Mouse (Mus musculus) limb, embryonic 11.5 days (tissue): ENCODE data around the gene Slc26a11. TPM values are rescaled to one million over a fixed set of nuclear protein-coding genes. Genes with fewer than 3 reads are reported as not detected.

Experiments
- ATAC-seq: fragments of 200-750 bp; cut with Nextera tagmentation; 2 replicates; pipeline ENCODE4 v1.8.0; 2017; ENCODE audit warnings: low read depth; ENCODE audit not compliant: insufficient number of reproducible peaks, low FRiP score, low TSS enrichment
- DNase-seq: peaks from one replicate; pipeline ENCODE4 v3.0.0-alpha.2; 2015; ENCODE audit warnings: low spot score
- H3K27ac ChIP-seq: fragments of 300-500 bp; sonication (generic); replicated peaks from 2 replicates; pipeline ENCODE4 v1.5.1; 2014; ENCODE audit warnings: low read depth, mild to moderate bottlenecking, low read length
- H3K27me3 ChIP-seq: fragments of 300-500 bp; sonication (generic); 2 replicates; pipeline ENCODE4 v1.6.1; 2014; ENCODE audit warnings: mild to moderate bottlenecking, low read length, mixed read lengths; ENCODE audit not compliant: control insufficient read depth, insufficient read depth
- H3K36me3 ChIP-seq: fragments of 300-500 bp; sonication (generic); 2 replicates; pipeline ENCODE4 v1.6.1; 2014; ENCODE audit warnings: mild to moderate bottlenecking, low read length, moderate library complexity, mixed read lengths; ENCODE audit not compliant: control insufficient read depth, insufficient read depth
- H3K4me1 ChIP-seq: fragments of 300-500 bp; sonication (generic); 2 replicates; pipeline ENCODE4 v1.6.1; 2014; ENCODE audit warnings: low read length, mixed read lengths; ENCODE audit not compliant: control insufficient read depth, insufficient read depth
- H3K4me2 ChIP-seq: fragments of 300-500 bp; sonication (generic); 2 replicates; pipeline ENCODE4 v1.6.1; 2014; ENCODE audit warnings: low read depth, mild to moderate bottlenecking, moderate library complexity; ENCODE audit not compliant: severe bottlenecking
- H3K4me3 ChIP-seq: fragments of 300-500 bp; sonication (generic); 2 replicates; pipeline ENCODE4 v1.5.1; 2014; ENCODE audit warnings: low read depth, low read length
- H3K9ac ChIP-seq: fragments of 300-500 bp; sonication (generic); 2 replicates; pipeline ENCODE4 v1.6.1; 2014; ENCODE audit warnings: mild to moderate bottlenecking, low read length
- H3K9me3 ChIP-seq: fragments of 300-500 bp; sonication (generic); 2 replicates; pipeline ENCODE4 v1.6.1; 2016; ENCODE audit warnings: low read length; ENCODE audit not compliant: control insufficient read depth
- WGBS: fragments of 180-500 bp; shearing (Covaris S2); extraction: QIAGEN DNeasy Blood & Tissue Kit; methylation state at CpG from one replicate; pipeline ENCODE4 v1.1.7; 2014; 5-methylcytosine and 5-hydroxymethylcytosine counted together
- polyA plus RNA-seq: library from polyadenylated mRNA; unstranded; fragments of >200 nt; fragmentation: Nextera tagmentation; extraction: Ambion mirVana; gene quantifications from 2 replicates; pipeline ENCODE4 v1.2.1, GENCODE M21; 2014

Slc26a11 gene
- polyA plus RNA-seq, 1 experiment from 2014 or later, result 7.4 TPM

- ATAC-seq (no peak), DNase-seq (peak; percentile 61)
- peak overlapping the region; percentile 64 for H3K4me3 ChIP-seq
- peak overlapping the region; percentile 98 for H3K4me2 ChIP-seq
- H3K9me3 ChIP-seq, result no peaks in the 10 kb centered on the region
- peak overlapping the region; percentile 50 for H3K9ac ChIP-seq
- WGBS, result 2% methylated on average over 53 of the region's 53 CpGs
- H3K27me3 ChIP-seq, result peaks cover 28% of the 10 kb centered on the region
- H3K36me3 ChIP-seq, result no peaks in the 10 kb centered on the region
- H3K27ac ChIP-seq, result no peak overlapping the region
- H3K4me1 ChIP-seq, result peaks cover 11% of the 10 kb centered on the region
Observed at GRCm38 (mm10) chr11:119390271-119391231, 35.2 kb downstream of the Slc26a11 start.

DNA sequence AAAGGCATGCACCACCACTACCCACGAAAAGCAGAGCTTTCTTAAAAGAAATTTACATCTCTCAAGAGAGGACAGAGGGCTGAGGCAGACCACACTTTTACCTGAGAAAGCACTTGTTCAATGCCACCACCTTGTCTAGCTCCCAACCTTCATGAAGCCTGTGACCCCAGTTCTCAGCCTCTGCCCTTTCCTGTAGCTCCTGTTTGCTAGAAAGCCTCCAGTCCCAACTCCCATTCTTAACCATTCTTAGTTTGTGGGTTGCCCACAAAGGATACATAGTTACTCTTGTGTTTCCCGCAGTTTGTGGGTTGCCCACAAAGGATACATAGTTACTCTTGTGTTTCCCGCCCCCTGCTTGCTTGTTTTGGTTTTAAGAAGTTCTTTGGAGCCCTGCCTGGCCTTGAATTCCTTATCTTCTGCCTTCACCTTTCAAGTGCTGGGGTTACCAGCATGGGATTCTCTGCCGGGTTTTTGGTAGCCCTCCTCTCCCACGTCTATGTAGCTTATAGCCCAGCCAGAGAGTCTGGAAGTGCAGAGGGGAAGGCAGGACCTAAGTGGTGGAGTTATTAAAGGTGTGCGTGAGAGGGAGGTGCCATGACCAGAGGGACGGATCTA is 36.1 kb downstream of the Slc26a11 start:
- H3K27me3 ChIP-seq, result peaks cover 32% of the 10 kb centered on the region
- ATAC-seq (no peak), DNase-seq (no peak)
- H3K4me2 ChIP-seq, result no peak overlapping the region; the same call in 1 of the 2 replicates
- no peak overlapping the region for H3K9ac ChIP-seq
- no peak overlapping the region for H3K27ac ChIP-seq
- no peaks in the 10 kb centered on the region for H3K36me3 ChIP-seq
- WGBS, result 39% methylated on average over 7 of the region's 7 CpGs
- H3K4me1 ChIP-seq, result peaks cover 11% of the 10 kb centered on the region
- H3K9me3 ChIP-seq, result no peaks in the 10 kb centered on the region
- H3K4me3 ChIP-seq, result no peak overlapping the region

DNA sequence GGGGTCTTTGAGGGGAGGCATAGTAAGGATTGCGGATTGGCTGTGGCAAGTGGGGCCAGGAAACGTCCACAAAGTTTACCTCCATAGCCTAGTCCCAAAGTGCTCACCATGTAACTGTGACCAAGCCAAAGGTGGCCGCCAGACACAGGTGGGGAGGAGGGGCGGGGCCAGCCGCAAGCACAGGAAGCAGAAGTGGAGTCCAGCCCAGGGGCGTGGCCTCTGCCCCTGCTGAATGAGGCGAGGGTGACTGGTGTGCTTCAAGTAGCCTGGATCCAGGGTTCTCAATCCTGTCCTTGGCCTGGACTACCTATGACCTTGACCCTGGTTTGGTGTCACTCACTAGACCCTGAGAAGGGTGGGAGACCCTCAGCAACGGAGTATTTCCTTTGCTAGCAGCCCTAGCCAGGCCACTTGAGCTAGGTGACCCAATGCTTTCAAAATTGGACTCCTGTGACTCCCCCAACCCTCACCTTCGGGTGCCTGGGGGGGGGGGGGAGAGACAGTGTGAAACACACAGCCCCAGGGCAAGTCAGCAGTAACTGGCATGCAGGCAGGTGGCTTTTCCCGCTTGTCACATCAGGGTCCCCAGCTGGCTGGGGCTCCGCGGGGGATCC is 36.8 kb downstream of the Slc26a11 start:
- DNase-seq (peak; percentile 64), ATAC-seq (no peak)
- H3K4me2 ChIP-seq, result peak overlapping the region; percentile 85; the same call in 1 of the 2 replicates
- peaks cover 32% of the 10 kb centered on the region for H3K27me3 ChIP-seq
- H3K9ac ChIP-seq, result no peak overlapping the region
- H3K9me3 ChIP-seq, result no peaks in the 10 kb centered on the region
- 0 out of 2 replicates have a peak overlapping the region, but pooled peaks have one; percentile 12 for H3K4me3 ChIP-seq
- no peak overlapping the region for H3K27ac ChIP-seq
- no peaks in the 10 kb centered on the region for H3K36me3 ChIP-seq
- WGBS, result 10% methylated on average over 12 of the region's 12 CpGs
- H3K4me1 ChIP-seq, result peaks cover 11% of the 10 kb centered on the region

DNA sequence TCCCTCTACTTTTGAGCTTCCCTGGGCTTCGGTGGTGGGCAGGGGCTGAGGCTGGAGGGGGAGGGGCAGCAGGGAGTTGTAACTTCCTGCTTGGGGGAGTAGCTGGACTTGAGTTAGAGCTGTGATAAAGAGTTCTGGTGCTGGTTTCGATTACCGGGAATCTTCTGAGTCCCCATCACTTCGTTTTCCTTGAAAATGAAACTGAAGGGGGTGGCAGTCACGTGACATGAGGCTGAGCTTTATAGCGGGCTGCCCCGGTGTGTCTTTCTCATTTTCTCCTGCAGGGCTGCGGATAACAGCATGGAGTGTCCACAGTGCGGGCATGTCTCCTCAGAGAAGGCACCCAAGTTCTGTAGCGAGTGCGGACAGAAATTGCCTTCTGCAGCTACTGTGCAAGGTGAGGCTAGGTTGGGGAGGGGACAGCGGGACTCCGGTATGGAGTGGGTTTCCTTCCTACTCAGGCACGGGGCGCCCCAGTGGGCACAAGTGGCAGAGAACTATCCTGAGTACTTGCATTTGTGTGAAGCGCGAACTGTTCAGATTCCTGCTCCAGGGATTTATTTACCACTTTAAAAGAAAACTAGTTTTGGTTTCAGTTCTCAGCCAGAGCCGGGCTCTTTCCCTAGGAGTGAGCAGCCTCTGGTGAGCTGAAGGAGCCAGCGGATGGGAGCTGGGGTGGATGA is 37.6 kb downstream of the Slc26a11 start, which contains the start of gene Rnf213:
Gene Rnf213 (plus strand): TSS at position 301 of the 683 bp plus-strand sequence.
- DNase-seq (peak; percentile 73), ATAC-seq (0 out of 2 replicates have a peak, but pooled peaks have one; percentile 44)
- Histone ChIP-seq H3K4me1 (peaks cover 11% of the 10 kb centered on the region), H3K27me3 (peaks cover 32% of the 10 kb centered on the region), H3K4me3 (peak within 1 kb of the TSS; percentile 34), H3K4me2 (peak within 1 kb of the TSS; percentile 85), H3K9me3 (no peaks in the 10 kb centered on the region), H3K36me3 (no peaks in the 10 kb centered on the region), H3K9ac (peak within 1 kb of the TSS; percentile 51), H3K27ac (no peak within 1 kb of the TSS)
- WGBS, result 2% methylated on average over 19 of the region's 19 CpGs

- ATAC-seq (no peak), DNase-seq (no peak)
- Histone ChIP-seq H3K9me3 (no peaks in the 10 kb centered on the region), H3K4me2 (peak overlapping the region; percentile 85; the same call in 1 of the 2 replicates), H3K9ac (peak overlapping the region; percentile 51), H3K36me3 (no peaks in the 10 kb centered on the region), H3K4me3 (peak overlapping the region; percentile 34), H3K4me1 (peaks cover 11% of the 10 kb centered on the region), H3K27ac (no peak overlapping the region), H3K27me3 (peaks cover 32% of the 10 kb centered on the region)
- 28% methylated on average over 7 of the region's 7 CpGs for WGBS
Observed at GRCm38 (mm10) chr11:119393483-119393804, 38.1 kb downstream of the Slc26a11 start.

DNA sequence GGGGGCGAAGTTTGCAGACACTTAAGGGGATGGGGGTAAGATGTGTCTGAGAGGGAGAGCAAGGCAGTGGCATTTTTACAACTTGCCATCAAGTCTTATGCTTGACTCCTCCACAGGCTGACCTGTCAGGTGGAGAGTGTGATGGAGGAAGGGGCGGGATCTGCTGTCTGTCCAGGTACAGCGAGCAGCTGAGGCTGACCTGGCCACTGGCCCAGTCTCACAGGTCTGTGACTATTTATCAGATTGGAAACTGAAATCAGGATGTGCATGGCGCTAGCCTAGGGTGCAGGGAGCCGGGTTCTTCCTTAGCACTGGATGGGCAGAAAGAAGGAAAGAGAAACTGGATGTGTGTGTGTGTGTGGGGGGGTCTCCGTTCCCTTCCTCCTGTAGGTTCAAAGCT is 38.9 kb downstream of the Slc26a11 start:
- H3K4me3 ChIP-seq, result no peak overlapping the region
- WGBS, result 54% methylated on average over 6 of the region's 6 CpGs
- DNase-seq (no peak), ATAC-seq (no peak)
- no peak overlapping the region for H3K9ac ChIP-seq
- H3K36me3 ChIP-seq, result no peaks in the 10 kb centered on the region
- H3K27ac ChIP-seq, result no peak overlapping the region
- H3K9me3 ChIP-seq, result no peaks in the 10 kb centered on the region
- peaks cover 11% of the 10 kb centered on the region for H3K4me1 ChIP-seq
- peaks cover 32% of the 10 kb centered on the region for H3K27me3 ChIP-seq
- no peak overlapping the region for H3K4me2 ChIP-seq

DNA sequence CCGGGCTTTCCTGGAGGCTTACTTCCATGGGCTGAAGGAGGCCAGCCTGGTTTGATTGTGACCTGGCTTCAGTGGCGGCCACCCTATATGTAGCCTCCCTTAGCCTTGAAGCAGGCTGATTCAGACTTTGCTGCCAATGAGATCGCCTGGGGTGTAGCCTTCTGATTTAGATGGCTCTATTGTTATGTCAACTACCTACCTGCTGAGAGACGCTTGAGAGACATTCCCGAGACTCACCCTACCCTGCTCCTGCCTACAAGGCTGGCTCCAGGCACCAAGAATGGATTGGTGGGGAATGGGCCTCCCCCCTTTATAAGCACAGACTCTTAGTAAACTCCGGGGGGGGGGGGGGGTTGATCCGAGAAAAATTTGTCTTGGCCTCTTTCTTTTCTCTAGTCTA is 40.0 kb downstream of the Slc26a11 start:
- H3K4me3 ChIP-seq, result no peak overlapping the region
- no peak overlapping the region for H3K9ac ChIP-seq
- H3K9me3 ChIP-seq, result no peaks in the 10 kb centered on the region
- no peak for DNase-seq
- H3K27ac ChIP-seq, result no peak overlapping the region
- H3K4me1 ChIP-seq, result peaks cover 8% of the 10 kb centered on the region
- no peak overlapping the region for H3K4me2 ChIP-seq
- H3K36me3 ChIP-seq, result no peaks in the 10 kb centered on the region
- ATAC-seq, result no peak
- peaks cover 30% of the 10 kb centered on the region for H3K27me3 ChIP-seq
- 27% methylated on average over 7 of the region's 7 CpGs for WGBS

GRCm38 (mm10) chr11:119395931-119396330 is 40.6 kb downstream of the Slc26a11 start:
- Histone ChIP-seq H3K4me2 (no peak overlapping the region), H3K4me3 (no peak overlapping the region), H3K4me1 (peaks cover 8% of the 10 kb centered on the region), H3K9me3 (no peaks in the 10 kb centered on the region), H3K27ac (no peak overlapping the region), H3K9ac (no peak overlapping the region), H3K27me3 (peaks cover 28% of the 10 kb centered on the region), H3K36me3 (no peaks in the 10 kb centered on the region)
- DNase-seq, result no peak
- 29% methylated on average over 13 of the region's 13 CpGs for WGBS
- ATAC-seq, result no peak
